Mouse (Mus musculus) ovary, postnatal 36 days (tissue): ENCODE results near the gene Glis1.

Experiments
- DNase-seq: peaks from one replicate; pipeline ENCODE4 v3.0.0; 2022; ENCODE audit warnings: low spot score, mixed read lengths

Gene Glis1

GRCm38 (mm10) chr4:107434356-107435237 is at the start of gene Glis1:
Gene Glis1 (plus strand): TSS chr4:107434591.
- DNase-seq = peak; percentile 83

DNA sequence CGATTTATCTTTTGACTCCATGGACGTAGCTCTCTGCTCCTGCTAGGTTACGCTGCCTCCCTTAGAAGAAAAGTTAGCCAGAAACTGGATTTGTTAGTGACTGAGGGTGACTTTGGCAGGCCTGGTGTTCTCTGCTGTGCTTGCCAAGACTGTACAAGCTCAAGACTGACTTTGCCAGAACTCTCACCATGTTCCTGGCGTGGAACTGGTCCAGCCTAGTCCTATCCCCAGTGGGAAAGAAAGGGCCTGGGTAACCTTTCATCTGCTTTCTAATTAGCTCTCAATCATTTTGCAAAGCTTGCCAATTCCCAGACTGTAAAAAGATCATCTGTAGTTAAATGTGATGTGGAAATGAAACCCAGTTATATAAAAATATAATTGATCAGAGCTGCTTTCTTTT is 47.4 kb upstream of the Glis1 start:
- DNase-seq = no peak

DNA sequence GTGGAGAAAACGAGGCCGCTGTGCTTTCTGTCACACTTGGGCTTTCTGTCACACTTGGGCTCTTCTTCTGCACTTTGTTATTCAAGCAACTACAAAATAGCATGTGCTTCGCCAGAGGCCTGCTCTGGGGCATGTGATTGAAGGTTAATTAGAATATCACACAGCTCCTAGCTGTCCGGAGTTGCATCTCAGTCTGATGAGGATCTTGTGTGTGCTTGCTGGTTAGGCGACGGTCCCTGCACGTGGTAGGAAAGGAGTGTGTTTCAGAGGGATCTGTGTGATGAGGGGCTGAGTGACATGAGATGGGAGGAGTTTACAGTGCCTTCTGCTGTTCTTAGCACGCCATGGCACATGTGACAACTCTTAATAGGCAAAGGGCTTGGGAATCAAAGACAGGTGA is 46.9 kb upstream of the Glis1 start:
- no peak for DNase-seq

- DNase-seq = no peak
Observed at GRCm38 (mm10) chr4:107388291-107388690, 46.1 kb upstream of the Glis1 start.

- DNase-seq = no peak
Observed at GRCm38 (mm10) chr4:107389345-107389744, 45.0 kb upstream of the Glis1 start.

GRCm38 (mm10) chr4:107393771-107394170 is 40.6 kb upstream of the Glis1 start:
- DNase-seq = no peak

GRCm38 (mm10) chr4:107420202-107420601 is 14.2 kb upstream of the Glis1 start:
- no peak for DNase-seq

DNA sequence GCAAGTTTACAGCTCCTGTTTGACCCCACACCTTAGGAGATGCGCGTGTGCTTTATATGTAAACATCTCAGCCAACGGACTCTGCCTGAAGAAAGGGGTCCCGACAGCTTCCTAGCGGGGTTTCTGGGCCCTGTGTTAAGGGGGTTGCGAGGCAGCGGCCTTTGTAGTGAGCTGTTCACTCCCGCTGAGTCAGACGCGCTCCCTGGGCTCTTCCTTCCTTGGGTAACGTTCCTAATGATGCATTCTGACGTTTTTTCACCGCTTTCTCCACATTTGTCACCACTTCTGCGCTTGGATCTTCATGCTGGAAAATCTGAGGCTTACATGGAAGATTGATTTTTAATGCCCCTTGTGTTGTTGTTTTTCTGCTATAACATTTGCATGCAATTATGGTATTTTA is 12.7 kb upstream of the Glis1 start:
- DNase-seq = no peak

GRCm38 (mm10) chr4:107422176-107422575 is 12.2 kb upstream of the Glis1 start:
- DNase-seq = no peak

DNA sequence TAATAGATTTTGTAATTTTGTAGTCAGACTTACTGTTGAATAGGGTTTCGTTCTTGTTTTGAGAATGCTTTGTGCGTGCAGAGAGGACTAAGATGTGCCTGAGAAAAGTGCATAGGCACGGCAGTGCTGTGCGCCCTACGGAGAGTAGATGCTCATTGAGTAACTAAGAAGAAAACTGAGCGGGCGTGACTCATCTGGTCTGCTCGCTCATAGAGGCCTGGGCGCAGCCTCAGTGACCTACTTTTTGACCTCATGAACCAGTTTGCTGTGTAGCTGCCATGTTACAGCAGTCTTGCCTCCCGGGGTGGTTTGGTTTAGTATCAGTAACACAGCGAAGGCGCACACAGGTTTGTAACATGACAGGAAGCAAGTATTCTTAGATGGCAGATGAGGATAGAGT is 8.8 kb upstream of the Glis1 start:
- DNase-seq = no peak

DNA sequence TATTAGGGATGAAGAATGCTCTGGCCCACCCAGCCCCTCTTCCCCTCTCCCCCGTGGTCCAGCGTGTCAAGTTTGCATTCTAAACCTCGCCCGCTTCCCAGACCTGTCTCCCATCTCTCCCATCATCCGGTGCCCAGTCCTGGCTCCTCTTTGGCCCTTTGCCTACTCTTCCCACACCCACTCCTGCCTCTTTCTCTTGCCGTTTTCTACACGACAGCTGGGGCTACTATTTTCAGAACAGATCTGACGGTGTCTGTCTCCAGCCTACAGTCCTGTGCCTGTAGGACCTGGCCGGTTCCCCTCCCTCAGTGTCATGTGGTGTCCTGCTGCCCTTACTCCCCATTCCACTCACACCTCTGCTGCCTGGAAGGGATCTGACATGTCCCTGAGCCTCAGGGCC is 7.8 kb upstream of the Glis1 start:
- no peak for DNase-seq

- no peak for DNase-seq
Observed at GRCm38 (mm10) chr4:107432717-107433116, 1.7 kb upstream of the Glis1 start.

GRCm38 (mm10) chr4:107433998-107434355 is 414 bp upstream of the Glis1 start:
- no peak for DNase-seq

GRCm38 (mm10) chr4:107435238-107435946 is 1.0 kb downstream of the Glis1 start:
- DNase-seq = no peak

GRCm38 (mm10) chr4:107436476-107436875 is 2.1 kb downstream of the Glis1 start:
- DNase-seq = no peak

DNA sequence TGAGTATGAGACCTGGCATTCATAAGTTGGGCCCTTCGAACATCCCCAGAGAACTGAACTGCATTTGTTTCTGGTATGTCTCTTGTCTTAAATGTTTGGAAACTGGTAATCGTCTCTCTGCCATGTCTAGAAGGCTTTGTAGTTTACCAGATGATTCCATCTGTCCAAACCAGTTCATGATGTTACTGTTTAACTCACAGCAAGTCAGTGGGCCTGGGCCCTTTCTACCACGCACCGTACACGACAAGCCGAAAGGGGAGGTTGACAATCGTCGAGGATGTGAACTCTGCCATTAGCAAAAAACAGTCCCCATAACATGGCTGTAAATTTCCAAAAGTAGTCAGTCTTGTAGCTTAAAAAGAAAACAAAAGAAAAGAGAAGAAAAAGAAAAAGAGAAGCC is 4.3 kb downstream of the Glis1 start:
- no peak for DNase-seq

GRCm38 (mm10) chr4:107440306-107440705 is 5.9 kb downstream of the Glis1 start:
- no peak for DNase-seq

GRCm38 (mm10) chr4:107442288-107442687 is 7.9 kb downstream of the Glis1 start:
- DNase-seq = no peak

DNA sequence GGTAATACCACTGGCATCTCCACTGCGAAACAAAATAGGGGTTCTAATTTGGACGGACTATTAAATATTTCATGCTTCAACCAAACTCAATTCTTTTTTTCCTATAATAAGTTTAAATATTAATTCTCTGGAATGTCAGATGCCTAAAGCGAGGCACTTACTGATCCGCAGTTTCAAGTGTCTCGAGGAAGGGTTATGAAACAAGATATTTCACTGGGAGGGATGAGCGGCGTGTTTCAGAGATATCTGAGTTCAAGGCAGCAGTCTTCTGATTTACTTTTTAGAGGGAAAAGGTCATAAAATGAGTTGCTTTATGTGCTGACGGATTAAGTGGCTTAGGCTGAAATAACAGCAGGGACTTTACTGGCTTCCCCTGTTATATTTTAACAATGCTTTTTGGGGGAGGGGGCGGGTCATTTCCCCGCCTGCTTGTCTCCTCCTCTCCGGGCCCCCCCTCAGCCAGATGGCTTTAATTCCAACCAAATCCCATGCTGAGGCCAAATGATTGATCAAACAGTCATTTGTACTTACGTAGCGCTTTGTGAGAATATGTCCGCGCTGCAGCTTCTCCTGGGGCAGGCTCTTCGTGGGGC is 8.6 kb downstream of the Glis1 start:
- DNase-seq = no peak

- no peak for DNase-seq
Observed at GRCm38 (mm10) chr4:107443621-107444020, 9.2 kb downstream of the Glis1 start.

DNA sequence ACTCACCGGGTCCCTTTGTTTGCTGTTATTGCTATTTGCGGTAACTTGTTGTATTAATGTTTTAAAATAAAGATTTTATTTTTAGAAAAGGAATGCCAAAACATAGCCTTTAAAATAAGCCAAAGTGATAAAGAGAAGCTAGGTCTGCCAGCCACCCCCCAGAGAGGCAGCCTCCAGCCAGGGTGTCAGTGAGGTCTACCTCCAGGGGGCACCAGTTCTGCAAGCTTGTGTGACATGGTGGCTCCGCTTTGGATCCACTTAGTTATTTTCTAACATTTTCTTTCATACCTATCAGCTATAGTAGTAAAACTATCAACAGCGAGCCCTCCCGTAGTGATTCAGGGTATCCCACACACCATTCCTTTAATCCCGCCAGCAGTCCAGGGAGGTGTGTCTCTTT is 14.1 kb downstream of the Glis1 start:
- DNase-seq = peak; percentile 22

- DNase-seq = no peak
Observed at GRCm38 (mm10) chr4:107449519-107449918, 15.1 kb downstream of the Glis1 start.
